Mouse (Mus musculus): ENCODE measurements around the gene Shcbp1. TPM values are rescaled to one million over a fixed set of nuclear protein-coding genes. Genes with fewer than 3 reads are reported as not detected.
"Not testable (repeated sequence)": the region's sequence is repeated elsewhere in the genome, so short reads cannot be mapped to it uniquely, and the experiment has no call there.

Shcbp1 gene
- total RNA-seq (2022): 1 to 10 TPM in 1 of 4 experiments, under 1 TPM in 3; 0.51 to 1.9 (median 0.83) TPM

- peak; percentile 81 for DNase-seq
Measured at GRCm38 (mm10) chr8:4779254-4780055, at the start of gene Shcbp1. Gene Shcbp1, minus strand, starts transcription at chr8:4779567.

GRCm38 (mm10) chr8:4808831-4809230, 29.5 kb upstream of the Shcbp1 start:
- DNase-seq: no peak

- DNase-seq: no peak
Measured at GRCm38 (mm10) chr8:4800524-4801122, 21.3 kb upstream of the Shcbp1 start.

- DNase-seq: no peak
Measured at GRCm38 (mm10) chr8:4778266-4778665, 1.1 kb downstream of the Shcbp1 start.

GRCm38 (mm10) chr8:4764751-4765150, 14.6 kb downstream of the Shcbp1 start:
- no peak for DNase-seq

GRCm38 (mm10) chr8:4753048-4753447, 26.3 kb downstream of the Shcbp1 start:
- DNase-seq: no peak

DNA sequence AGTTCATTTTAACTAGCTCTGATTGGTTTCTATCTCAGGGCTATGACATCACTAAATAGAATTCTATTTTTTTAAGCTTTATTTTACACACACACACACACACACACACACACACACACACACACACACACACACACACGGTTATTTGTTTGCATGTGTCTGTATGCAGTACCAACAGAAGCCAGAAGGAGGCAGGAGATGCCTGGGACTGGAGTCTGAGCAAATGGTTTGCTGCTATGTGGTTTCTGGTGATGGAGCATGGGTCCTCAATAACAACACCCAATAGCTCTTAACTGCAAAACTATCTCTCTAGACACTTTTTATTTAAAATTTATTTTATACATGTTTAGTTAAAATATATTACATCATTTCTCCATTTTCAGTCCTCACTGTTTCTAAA, 48.4 kb downstream of the Shcbp1 start:
- no peak for DNase-seq

- no peak for DNase-seq
Measured at GRCm38 (mm10) chr8:4715546-4715945, 63.8 kb downstream of the Shcbp1 start.

- DNase-seq: not testable (repeated sequence)
Measured at GRCm38 (mm10) chr8:4708346-4708745, 71.0 kb downstream of the Shcbp1 start.

GRCm38 (mm10) chr8:4707916-4708315, 71.5 kb downstream of the Shcbp1 start:
- not testable (repeated sequence) for DNase-seq

- DNase-seq: no peak
Measured at GRCm38 (mm10) chr8:4691634-4692033, 87.7 kb downstream of the Shcbp1 start.

Other genes starting within 250 kb of the Shcbp1 start
- 10 to 100 TPM; 17.2 to 26.1 (median 18.7) TPM for gene Zfp958, start 166.4 kb downstream of the Shcbp1 start, total RNA-seq (2022)